Mouse (Mus musculus) kidney, embryonic 16.5 days (tissue): ENCODE results near the gene Arhgef40. TPM values are rescaled to one million over a fixed set of nuclear protein-coding genes. Genes with fewer than 3 reads are reported as not detected.
A peak's percentile ranks its signal among the peaks of the same experiment; 100 is the strongest.

Experiments
- ATAC-seq: fragments of 200-750 bp; cut with Nextera tagmentation; 2 replicates; pipeline ENCODE4 v1.8.0; 2017; ENCODE audit warnings: moderate TSS enrichment; ENCODE audit not compliant: low FRiP score, low TSS enrichment
- H3K27ac ChIP-seq: fragments of 300-500 bp; sonication (generic); 2 replicates; pipeline ENCODE4 v1.5.1; 2014; ENCODE audit warnings: low read length
- H3K27me3 ChIP-seq: fragments of 300-500 bp; sonication (generic); 2 replicates; pipeline ENCODE4 v1.6.1; 2014; ENCODE audit warnings: low read length, control low read depth, mixed read lengths; ENCODE audit not compliant: insufficient read depth
- H3K36me3 ChIP-seq: fragments of 300-500 bp; sonication (generic); 2 replicates; pipeline ENCODE4 v1.6.1; 2014; ENCODE audit warnings: low read length, control low read depth, mixed read lengths; ENCODE audit not compliant: insufficient read depth
- H3K4me1 ChIP-seq: fragments of 300-500 bp; sonication (generic); 2 replicates; pipeline ENCODE4 v1.6.1; 2014; ENCODE audit warnings: low read length, control low read depth, mixed read lengths; ENCODE audit not compliant: insufficient read depth
- H3K4me2 ChIP-seq: fragments of 300-500 bp; sonication (generic); replicated peaks from 2 replicates; pipeline ENCODE4 v1.6.1; 2014; ENCODE audit warnings: low read depth, low read length
- H3K4me3 ChIP-seq: fragments of 300-500 bp; sonication (generic); 2 replicates; pipeline ENCODE4 v1.5.1; 2014; ENCODE audit warnings: mild to moderate bottlenecking, low read length
- H3K9ac ChIP-seq: fragments of 300-500 bp; sonication (generic); replicated peaks from 2 replicates; pipeline ENCODE4 v1.6.1; 2014; ENCODE audit warnings: low read length
- H3K9me3 ChIP-seq: fragments of 300-500 bp; sonication (generic); 2 replicates; pipeline ENCODE4 v1.6.1; 2016; ENCODE audit warnings: low read length, control low read depth
- WGBS: fragments of 180-500 bp; shearing (Covaris S2); extraction: QIAGEN DNeasy Blood & Tissue Kit; methylation state at CpG from one replicate; pipeline ENCODE4 v1.1.7; 2014; 5-methylcytosine and 5-hydroxymethylcytosine counted together
- polyA plus RNA-seq: library from polyadenylated mRNA; unstranded; fragments of >200 nt; fragmentation: Nextera tagmentation; extraction: Ambion mirVana; gene quantifications from 2 replicates; pipeline ENCODE4 v1.2.1, GENCODE M21; 2015

The Arhgef40 gene
- polyA plus RNA-seq, 1 experiment from 2014 or later: 92.1 TPM

- peak overlapping the region; percentile 96 for H3K27ac ChIP-seq
- ATAC-seq: peak; percentile 31; the same call in 1 of the 2 replicates
- peak overlapping the region; percentile 69 for H3K4me3 ChIP-seq
- under 1% methylated on average over 18 of the region's 28 CpGs for WGBS
- peak overlapping the region; percentile 89 for H3K9ac ChIP-seq
- H3K27me3 ChIP-seq: no peaks in the 10 kb centered on the region
- H3K4me2 ChIP-seq: peak overlapping the region; percentile 87
- H3K4me1 ChIP-seq: peaks cover 74% of the 10 kb centered on the region
- H3K9me3 ChIP-seq: no peaks in the 10 kb centered on the region
- no peaks in the 10 kb centered on the region for H3K36me3 ChIP-seq
Measured at GRCm38 (mm10) chr14:52014761-52015311, 30.3 kb downstream of the Arhgef40 start.

GRCm38 (mm10) chr14:52015445-52016100, 31.1 kb downstream of the Arhgef40 start, which contains the start of gene Tmem253:
Tmem253 (plus strand) TSS chr14:52015658.
- peak within 1 kb of the TSS; percentile 87 for H3K4me2 ChIP-seq
- H3K4me1 ChIP-seq: peaks cover 67% of the 10 kb centered on the region
- H3K27me3 ChIP-seq: no peaks in the 10 kb centered on the region
- H3K36me3 ChIP-seq: no peaks in the 10 kb centered on the region
- ATAC-seq: no peak
- no peaks in the 10 kb centered on the region for H3K9me3 ChIP-seq
- WGBS: 14% methylated on average over 6 of the region's 6 CpGs
- H3K27ac ChIP-seq: peak within 1 kb of the TSS; percentile 96
- H3K4me3 ChIP-seq: peak within 1 kb of the TSS; percentile 69
- peak within 1 kb of the TSS; percentile 89 for H3K9ac ChIP-seq

DNA sequence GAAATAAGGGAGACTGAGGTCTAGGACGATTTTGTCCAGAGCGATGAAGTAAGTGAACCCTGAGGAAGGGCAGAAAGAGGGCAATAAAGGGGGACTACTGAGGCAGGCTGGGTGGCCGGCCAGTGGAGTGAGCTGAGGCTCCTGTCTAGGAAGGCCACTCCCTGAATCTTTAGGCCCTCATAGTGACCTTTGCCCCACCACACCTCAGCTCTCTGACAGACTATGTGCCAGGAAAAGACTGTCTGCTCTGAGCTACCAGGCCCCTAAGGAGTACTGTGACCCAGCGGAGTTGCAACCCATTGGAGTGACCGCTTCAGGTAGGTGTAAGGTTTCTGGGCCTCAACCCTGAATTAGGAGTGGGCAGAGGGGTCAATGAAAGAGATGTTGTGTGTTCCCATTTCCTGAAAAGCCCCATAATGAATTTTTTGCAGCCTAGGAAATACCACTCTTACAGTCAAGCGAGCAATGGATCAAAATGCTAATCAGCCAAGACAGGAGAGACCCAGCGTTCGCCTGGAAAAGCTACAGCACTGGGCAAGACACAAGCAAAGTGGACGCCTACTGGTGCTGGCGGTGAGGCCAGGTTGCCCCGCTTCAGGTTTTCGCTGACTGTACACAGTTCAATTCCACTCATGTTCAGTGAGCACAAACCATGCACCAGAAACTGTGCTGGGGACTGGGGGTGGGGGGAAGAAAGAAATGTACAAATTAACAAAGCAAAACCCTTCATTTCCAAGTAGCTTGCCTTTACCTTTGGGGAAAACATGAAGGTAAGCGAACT, 32.3 kb downstream of the Arhgef40 start:
- peak overlapping the region; percentile 96 for H3K27ac ChIP-seq
- H3K27me3 ChIP-seq: no peaks in the 10 kb centered on the region
- no peaks in the 10 kb centered on the region for H3K36me3 ChIP-seq
- H3K9ac ChIP-seq: peak overlapping the region; percentile 35
- 64% methylated on average over 13 of the region's 13 CpGs for whole genome bisulfite sequencing
- no peak for ATAC-seq
- no peak overlapping the region for H3K4me2 ChIP-seq
- H3K9me3 ChIP-seq: no peaks in the 10 kb centered on the region
- H3K4me3 ChIP-seq: no peak overlapping the region
- peaks cover 66% of the 10 kb centered on the region for H3K4me1 ChIP-seq

DNA sequence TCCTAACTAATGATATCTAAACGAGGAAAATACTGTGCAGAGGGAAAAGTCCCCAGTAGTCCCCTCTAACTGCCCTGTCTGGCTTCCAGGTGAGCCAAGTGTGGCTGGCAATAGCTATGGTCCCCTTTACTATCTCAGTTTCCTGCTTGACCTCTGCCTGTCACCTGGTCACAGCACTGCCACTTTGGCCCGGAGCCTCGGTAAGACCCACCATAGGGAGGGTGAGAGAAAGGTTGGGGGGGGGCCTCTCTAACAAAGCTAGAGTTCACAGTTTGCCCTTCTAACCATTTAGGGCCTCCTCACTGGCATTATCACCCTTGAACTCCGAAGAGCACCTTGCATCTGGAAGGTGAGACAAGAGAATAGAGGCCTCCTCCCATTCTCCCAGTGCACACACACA, 33.1 kb downstream of the Arhgef40 start:
- ATAC-seq: no peak
- Histone ChIP-seq H3K4me1 (peaks cover 66% of the 10 kb centered on the region), H3K9me3 (no peaks in the 10 kb centered on the region), H3K4me3 (no peak overlapping the region), H3K36me3 (no peaks in the 10 kb centered on the region), H3K4me2 (no peak overlapping the region), H3K9ac (no peak overlapping the region), H3K27me3 (no peaks in the 10 kb centered on the region), H3K27ac (no peak overlapping the region)
- 71% methylated on average over 4 of the region's 4 CpGs for WGBS

- H3K4me1 ChIP-seq: peaks cover 67% of the 10 kb centered on the region
- no peaks in the 10 kb centered on the region for H3K9me3 ChIP-seq
- WGBS: 87% methylated on average over 15 of the region's 15 CpGs
- no peaks in the 10 kb centered on the region for H3K36me3 ChIP-seq
- peak overlapping the region; percentile 99 for H3K27ac ChIP-seq
- ATAC-seq: no peak
- no peaks in the 10 kb centered on the region for H3K27me3 ChIP-seq
- H3K9ac ChIP-seq: peak overlapping the region; percentile 96
- peak overlapping the region; percentile 69 for H3K4me2 ChIP-seq
- H3K4me3 ChIP-seq: peak overlapping the region; percentile 64
Measured at GRCm38 (mm10) chr14:52018248-52019050, 33.9 kb downstream of the Arhgef40 start.

DNA sequence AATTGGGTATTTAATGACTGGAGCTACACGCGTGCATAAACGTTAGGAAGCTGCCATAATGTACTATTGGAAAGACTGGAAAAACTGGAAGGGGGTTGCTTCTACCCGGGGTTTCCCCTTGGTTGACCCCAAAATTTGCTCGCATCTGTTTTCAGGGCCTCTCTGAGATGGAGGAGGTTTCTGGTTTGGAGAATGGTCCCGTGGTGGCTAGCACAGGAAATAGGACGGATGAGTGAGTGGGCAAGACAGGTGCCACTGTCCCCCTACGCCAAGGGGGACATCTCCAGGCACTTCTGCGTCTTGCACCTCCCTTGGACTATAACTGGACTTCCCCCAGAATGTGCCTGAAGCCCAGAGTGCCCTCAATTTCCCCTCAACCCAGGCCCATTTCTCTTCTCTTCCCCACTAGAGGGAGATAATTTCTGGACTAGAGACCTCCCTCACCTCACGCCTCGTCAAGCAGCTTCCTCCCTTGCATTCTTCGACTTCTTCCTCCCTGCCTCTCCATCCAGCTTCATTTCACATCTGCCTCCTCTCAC, 34.6 kb downstream of the Arhgef40 start:
- Histone ChIP-seq H3K27ac (peak overlapping the region; percentile 99), H3K36me3 (no peaks in the 10 kb centered on the region), H3K9ac (peak overlapping the region; percentile 96), H3K27me3 (no peaks in the 10 kb centered on the region), H3K9me3 (no peaks in the 10 kb centered on the region), H3K4me1 (peaks cover 70% of the 10 kb centered on the region), H3K4me3 (peak overlapping the region; percentile 64), H3K4me2 (peak overlapping the region; percentile 69)
- 24% methylated on average over 12 of the region's 12 CpGs for WGBS
- no peak; the same call in none of the 2 replicates for ATAC-seq

DNA sequence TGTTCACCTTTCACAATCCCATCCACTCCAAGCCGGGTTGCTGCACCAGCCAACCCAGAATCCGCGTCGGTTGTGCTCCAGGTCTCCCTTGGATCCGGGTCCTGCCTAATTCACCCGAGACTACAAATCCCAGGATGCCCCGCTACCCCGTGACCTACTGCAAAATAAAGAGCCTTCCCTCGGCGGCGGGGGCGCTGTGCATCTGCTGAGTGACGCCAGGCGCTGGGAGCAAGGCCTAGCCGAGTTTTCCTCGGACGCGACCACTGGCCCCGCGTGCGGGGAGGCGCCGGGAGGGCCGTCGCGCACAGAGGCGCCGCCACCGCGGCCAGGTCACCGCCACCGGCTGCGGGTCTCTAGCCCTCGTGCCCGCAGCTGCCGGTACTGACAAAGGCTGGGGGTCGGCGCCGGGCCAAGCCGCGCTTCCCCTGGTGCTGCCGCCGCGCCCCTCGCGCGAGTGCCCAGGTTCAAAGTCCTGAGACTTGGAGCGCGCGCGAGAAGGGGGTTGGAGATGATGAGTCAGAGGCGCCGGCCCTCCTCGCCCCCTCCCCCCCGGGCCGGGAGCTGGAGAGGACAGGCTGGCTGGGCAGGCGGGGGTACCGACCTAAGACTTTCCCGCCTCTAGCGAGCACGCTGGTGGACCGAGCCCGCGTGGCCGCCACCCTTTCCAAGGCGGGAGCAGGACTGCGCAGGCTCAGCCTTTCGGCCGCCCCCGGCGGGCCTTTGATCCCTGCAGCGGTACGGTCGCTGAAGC, 35.2 kb downstream of the Arhgef40 start:
- peak overlapping the region; percentile 64 for H3K4me3 ChIP-seq
- H3K9ac ChIP-seq: peak overlapping the region; percentile 96
- peak overlapping the region; percentile 99 for H3K27ac ChIP-seq
- no peaks in the 10 kb centered on the region for H3K36me3 ChIP-seq
- peak; percentile 90 for ATAC-seq
- peak overlapping the region; percentile 69 for H3K4me2 ChIP-seq
- H3K27me3 ChIP-seq: no peaks in the 10 kb centered on the region
- no peaks in the 10 kb centered on the region for H3K9me3 ChIP-seq
- WGBS: under 1% methylated on average over 72 of the region's 74 CpGs
- peaks cover 70% of the 10 kb centered on the region for H3K4me1 ChIP-seq

- Histone ChIP-seq H3K4me3 (peak within 1 kb of the TSS; percentile 64), H3K4me1 (peaks cover 64% of the 10 kb centered on the region), H3K9ac (peak within 1 kb of the TSS; percentile 96), H3K9me3 (no peaks in the 10 kb centered on the region), H3K27me3 (no peaks in the 10 kb centered on the region), H3K4me2 (peak within 1 kb of the TSS; percentile 69), H3K27ac (peak within 1 kb of the TSS; percentile 99), H3K36me3 (no peaks in the 10 kb centered on the region)
- peak; percentile 72 for ATAC-seq
- 3% methylated on average over 15 of the region's 15 CpGs for WGBS
Measured at GRCm38 (mm10) chr14:52020486-52021137, 36.1 kb downstream of the Arhgef40 start, which contains the start of gene Zfp219. Zfp219 (minus strand) TSS chr14:52020733.
